Mouse (Mus musculus): Measurements from ENCODE around the gene Tjp3. TPM values are rescaled to one million over a fixed set of nuclear protein-coding genes. Genes with fewer than 3 reads are reported as not detected.

Gene Tjp3
- polyA plus RNA-seq, 1 experiment from 2014 or later = 42.5 TPM

GRCm38 (mm10) chr10:81236471-81237268 lies 54.7 kb downstream of the Tjp3 start:
- H3K4me2 ChIP-seq (replicated peaks; ENCODE audit: low read depth) = no peak overlapping the region

DNA sequence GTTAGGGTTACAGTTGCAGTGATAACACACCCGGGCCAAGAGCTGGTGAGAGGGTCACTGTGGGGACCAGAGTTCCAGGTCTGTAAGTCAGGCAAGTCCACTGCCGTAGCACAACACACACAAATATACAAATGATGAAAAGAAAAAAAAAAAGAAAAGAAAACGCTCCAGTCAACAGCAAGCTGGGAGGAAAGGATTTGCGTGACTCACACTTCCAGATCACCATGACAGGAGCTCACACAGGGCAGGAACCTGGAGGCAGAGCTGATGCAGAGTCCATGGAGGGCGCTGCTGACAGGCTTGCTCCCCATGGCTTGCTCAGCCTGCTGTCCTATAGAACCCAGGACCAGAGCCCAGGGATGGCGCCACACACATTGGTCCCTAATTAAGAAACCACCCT lies 57.2 kb downstream of the Tjp3 start:
- no peaks in the 10 kb centered on the region for H3K36me3 ChIP-seq (ENCODE audit: control insufficient read depth, insufficient read depth, low read length)
- H3K4me3 ChIP-seq (ENCODE audit: low read depth, low read length) = no peak overlapping the region
- no peak for DNase-seq (ENCODE audit: low spot score)
- WGBS = 61% methylated on average over 6 of the region's 6 CpGs
- H3K4me2 ChIP-seq (replicated peaks; ENCODE audit: low read depth) = no peak overlapping the region
- no peak for ATAC-seq (ENCODE audit: low FRiP score, low TSS enrichment)
- no peaks in the 10 kb centered on the region for H3K9me3 ChIP-seq (ENCODE audit: control insufficient read depth, low read length)
- no peak overlapping the region for H3K9ac ChIP-seq (ENCODE audit: low read length)
- peaks cover 3% of the 10 kb centered on the region; the same call in 1 of the 2 replicates for H3K27me3 ChIP-seq (ENCODE audit: control insufficient read depth, insufficient read depth, low read length)
- no peak for TF ChIP-seq EP300 (optimal IDR thresholded peaks at IDR 0.05)
- TF ChIP-seq CTCF (IDR thresholded peaks at IDR 0.05; ENCODE audit: low read depth) = no peak
- no peaks in the 10 kb centered on the region for H3K4me1 ChIP-seq (replicated peaks; ENCODE audit: control insufficient read depth, insufficient read depth)
- no peak overlapping the region for H3K27ac ChIP-seq (replicated peaks)

More at GRCm38 (mm10) chr10:81236471-81237268, 54.7 kb downstream of the Tjp3 start:
- ATAC-seq (ENCODE audit: low FRiP score, low TSS enrichment) (no peak), DNase-seq (ENCODE audit: low spot score) (no peak)
- 86% methylated on average over 12 of the region's 12 CpGs for WGBS
- Histone ChIP-seq H3K9ac (ENCODE audit: low read length) (no peak overlapping the region), H3K27me3 (ENCODE audit: control insufficient read depth, insufficient read depth, low read length) (no peaks in the 10 kb centered on the region), H3K36me3 (ENCODE audit: control insufficient read depth, insufficient read depth, low read length) (no peaks in the 10 kb centered on the region), H3K27ac (replicated peaks) (no peak overlapping the region), H3K9me3 (ENCODE audit: control insufficient read depth, low read length) (no peaks in the 10 kb centered on the region), H3K4me3 (ENCODE audit: low read depth, low read length) (no peak overlapping the region), H3K4me1 (replicated peaks; ENCODE audit: control insufficient read depth, insufficient read depth) (no peaks in the 10 kb centered on the region)
- no peak for TF ChIP-seq EP300 (optimal IDR thresholded peaks at IDR 0.05)
- TF ChIP-seq CTCF (IDR thresholded peaks at IDR 0.05; ENCODE audit: low read depth) = no peak

GRCm38 (mm10) chr10:81233226-81233585 lies 58.2 kb downstream of the Tjp3 start:
- peaks cover 3% of the 10 kb centered on the region; the same call in 1 of the 2 replicates for H3K27me3 ChIP-seq (ENCODE audit: control insufficient read depth, insufficient read depth, low read length)
- DNase-seq (ENCODE audit: low spot score) (no peak), ATAC-seq (ENCODE audit: low FRiP score, low TSS enrichment) (no peak; the same call in 1 of the 2 replicates)
- H3K4me3 ChIP-seq (ENCODE audit: low read depth, low read length) = peak overlapping the region; percentile 67
- H3K36me3 ChIP-seq (ENCODE audit: control insufficient read depth, insufficient read depth, low read length) = no peaks in the 10 kb centered on the region
- H3K4me1 ChIP-seq (replicated peaks; ENCODE audit: control insufficient read depth, insufficient read depth) = no peaks in the 10 kb centered on the region
- TF ChIP-seq EP300 (optimal IDR thresholded peaks at IDR 0.05) (no peak), CTCF (IDR thresholded peaks at IDR 0.05; ENCODE audit: low read depth) (no peak)
- 4% methylated on average over 20 of the region's 28 CpGs for whole genome bisulfite sequencing
- peak overlapping the region; percentile 77 for H3K9ac ChIP-seq (ENCODE audit: low read length)
- H3K4me2 ChIP-seq (replicated peaks; ENCODE audit: low read depth) = peak overlapping the region; percentile 67
- peak overlapping the region; percentile 81 for H3K27ac ChIP-seq (replicated peaks)
- H3K9me3 ChIP-seq (ENCODE audit: control insufficient read depth, low read length) = no peaks in the 10 kb centered on the region

GRCm38 (mm10) chr10:81232580-81233225 lies 58.7 kb downstream of the Tjp3 start, which contains the start of gene Zfr2:
TSS of gene Zfr2 (plus strand) at chr10:81233155.
- peak; percentile 98 for DNase-seq (ENCODE audit: low spot score)
- Histone ChIP-seq H3K36me3 (ENCODE audit: control insufficient read depth, insufficient read depth, low read length) (no peaks in the 10 kb centered on the region), H3K4me1 (replicated peaks; ENCODE audit: control insufficient read depth, insufficient read depth) (no peaks in the 10 kb centered on the region), H3K4me2 (replicated peaks; ENCODE audit: low read depth) (peak within 1 kb of the TSS; percentile 67), H3K9me3 (ENCODE audit: control insufficient read depth, low read length) (no peaks in the 10 kb centered on the region), H3K27me3 (ENCODE audit: control insufficient read depth, insufficient read depth, low read length) (peaks cover 3% of the 10 kb centered on the region; the same call in 1 of the 2 replicates), H3K9ac (ENCODE audit: low read length) (peak within 1 kb of the TSS; percentile 77), H3K4me3 (ENCODE audit: low read depth, low read length) (peak within 1 kb of the TSS; percentile 67), H3K27ac (replicated peaks) (peak within 1 kb of the TSS; percentile 81)
- TF ChIP-seq CTCF (IDR thresholded peaks at IDR 0.05; ENCODE audit: low read depth) = no peak
- TF ChIP-seq EP300 (optimal IDR thresholded peaks at IDR 0.05) = no peak
- WGBS = 9% methylated on average over 19 of the region's 29 CpGs
- ATAC-seq (ENCODE audit: low FRiP score, low TSS enrichment) = peak; percentile 92

DNA sequence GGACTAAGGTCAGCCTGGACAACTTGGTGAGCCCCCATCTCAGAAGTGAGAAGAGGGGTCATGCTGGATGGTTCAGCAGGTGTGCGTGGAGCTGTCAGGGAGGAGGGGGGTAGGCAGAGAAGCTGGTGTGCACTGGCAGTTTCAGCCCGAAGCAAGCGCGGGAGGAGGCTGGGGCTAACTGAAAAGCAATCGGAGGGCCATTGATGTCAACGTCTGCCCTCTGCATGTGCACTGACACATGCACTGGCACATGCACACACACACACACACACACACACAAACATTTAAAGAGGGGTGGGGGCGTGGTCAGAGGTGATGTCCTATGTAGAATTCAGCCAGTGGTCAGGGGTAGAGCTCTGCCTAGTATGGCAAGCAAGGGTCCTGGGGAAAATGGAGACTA lies 59.9 kb downstream of the Tjp3 start:
- H3K4me1 ChIP-seq (replicated peaks; ENCODE audit: control insufficient read depth, insufficient read depth) = no peaks in the 10 kb centered on the region
- H3K36me3 ChIP-seq (ENCODE audit: control insufficient read depth, insufficient read depth, low read length) = no peaks in the 10 kb centered on the region
- H3K4me3 ChIP-seq (ENCODE audit: low read depth, low read length) = no peak overlapping the region
- H3K9ac ChIP-seq (ENCODE audit: low read length) = no peak overlapping the region
- H3K9me3 ChIP-seq (ENCODE audit: control insufficient read depth, low read length) = no peaks in the 10 kb centered on the region
- TF ChIP-seq CTCF (IDR thresholded peaks at IDR 0.05; ENCODE audit: low read depth) (no peak), EP300 (optimal IDR thresholded peaks at IDR 0.05) (no peak)
- peaks cover 3% of the 10 kb centered on the region; the same call in 1 of the 2 replicates for H3K27me3 ChIP-seq (ENCODE audit: control insufficient read depth, insufficient read depth, low read length)
- WGBS = 48% methylated on average over 7 of the region's 7 CpGs
- ATAC-seq (ENCODE audit: low FRiP score, low TSS enrichment) (no peak), DNase-seq (ENCODE audit: low spot score) (no peak)
- H3K27ac ChIP-seq (replicated peaks) = no peak overlapping the region
- no peak overlapping the region for H3K4me2 ChIP-seq (replicated peaks; ENCODE audit: low read depth)
